Mouse (Mus musculus) gastrocnemius, adult 8-10 months (tissue): Measurements from ENCODE around the gene Leng8. TPM values are rescaled to one million over a fixed set of nuclear protein-coding genes. Genes with fewer than 3 reads are reported as not detected.
"Not testable (repeated sequence)": the region's sequence is repeated elsewhere in the genome, so short reads cannot be mapped to it uniquely, and the experiment has no call there.

Experiments
- DNase-seq, 2 experiments: peaks; one replicate each; pipeline ENCODE4 v3.0.0; 2022; ENCODE audit warnings: low spot score in 2 of 2
- total RNA-seq, 4 experiments: library from RNA; stranded (reverse); gene quantifications; 2 replicates each; pipeline ENCODE4 v1.2.4; 2022

Gene Leng8
- total RNA-seq, 4 experiments from 2014 or later = 23.8 to 30.8 (median 25.8) TPM

DNA sequence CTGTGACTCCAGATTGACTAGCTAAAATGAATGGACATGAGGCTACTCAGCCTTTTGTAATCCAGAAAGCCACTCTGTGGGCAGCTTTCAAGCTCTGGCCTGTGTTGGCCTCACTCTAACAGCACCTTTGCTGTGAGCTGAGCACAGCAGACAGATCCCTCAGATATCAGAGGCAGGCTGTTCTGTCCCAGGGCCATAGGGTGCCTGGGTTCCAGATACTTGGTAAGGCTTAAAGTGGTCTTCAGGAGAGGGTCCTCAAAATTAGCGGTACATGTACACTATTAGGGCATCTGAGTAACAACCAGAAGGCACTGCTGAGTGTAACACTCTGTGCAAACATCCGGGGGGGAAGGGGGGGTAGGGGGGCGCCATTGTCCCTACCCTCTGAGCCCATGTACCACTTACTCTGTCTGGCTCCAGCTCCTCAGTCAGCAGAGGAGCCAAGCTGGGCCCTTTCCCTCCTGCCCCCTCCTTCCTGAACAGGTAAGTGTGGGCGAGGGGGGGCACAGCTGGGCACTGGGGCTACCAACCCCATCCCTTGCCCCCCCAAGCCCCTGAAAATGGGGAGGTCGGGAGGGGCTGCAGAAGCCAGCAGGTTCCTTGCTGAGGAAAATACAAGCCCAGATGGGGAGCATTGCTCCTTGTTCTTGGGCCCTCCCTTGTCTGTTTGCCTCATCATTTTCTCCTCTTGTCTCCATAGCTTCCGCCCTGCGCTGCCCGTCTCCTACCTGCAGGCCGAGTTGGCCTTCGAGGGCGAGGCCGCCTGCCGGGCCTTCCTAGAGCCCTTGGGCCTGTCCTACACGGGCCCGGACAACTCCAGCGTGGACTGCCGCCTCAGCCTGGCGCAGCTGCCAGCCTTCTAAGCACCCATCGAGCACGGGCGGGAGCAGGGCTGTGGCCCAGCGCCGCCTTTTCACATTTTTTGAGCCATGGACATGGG is 9.7 kb downstream of the Leng8 start:
- no peak for DNase-seq

DNA sequence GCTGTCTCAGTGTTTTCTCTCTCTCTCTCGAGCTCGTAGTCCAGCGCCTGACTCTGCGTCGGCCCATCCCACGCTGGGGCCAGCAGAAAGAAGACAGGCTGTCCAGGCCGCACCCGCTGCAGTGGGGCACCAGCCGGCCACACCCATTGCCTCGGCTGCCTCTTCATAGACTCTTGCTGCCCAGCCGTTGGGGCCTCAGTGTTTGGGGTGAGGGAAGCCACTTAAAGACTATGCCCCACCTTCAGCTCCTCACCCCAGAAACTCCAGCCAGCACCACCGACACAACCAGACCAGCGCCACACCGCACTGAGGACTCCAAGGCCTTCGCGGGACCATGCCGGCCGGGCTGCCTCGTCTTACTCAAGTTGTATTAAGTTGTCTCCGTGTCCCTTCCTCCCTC is 10.5 kb downstream of the Leng8 start:
- no peak for DNase-seq

GRCm38 (mm10) chr7:4147836-4148235 is 11.0 kb downstream of the Leng8 start:
- DNase-seq = no peak

DNA sequence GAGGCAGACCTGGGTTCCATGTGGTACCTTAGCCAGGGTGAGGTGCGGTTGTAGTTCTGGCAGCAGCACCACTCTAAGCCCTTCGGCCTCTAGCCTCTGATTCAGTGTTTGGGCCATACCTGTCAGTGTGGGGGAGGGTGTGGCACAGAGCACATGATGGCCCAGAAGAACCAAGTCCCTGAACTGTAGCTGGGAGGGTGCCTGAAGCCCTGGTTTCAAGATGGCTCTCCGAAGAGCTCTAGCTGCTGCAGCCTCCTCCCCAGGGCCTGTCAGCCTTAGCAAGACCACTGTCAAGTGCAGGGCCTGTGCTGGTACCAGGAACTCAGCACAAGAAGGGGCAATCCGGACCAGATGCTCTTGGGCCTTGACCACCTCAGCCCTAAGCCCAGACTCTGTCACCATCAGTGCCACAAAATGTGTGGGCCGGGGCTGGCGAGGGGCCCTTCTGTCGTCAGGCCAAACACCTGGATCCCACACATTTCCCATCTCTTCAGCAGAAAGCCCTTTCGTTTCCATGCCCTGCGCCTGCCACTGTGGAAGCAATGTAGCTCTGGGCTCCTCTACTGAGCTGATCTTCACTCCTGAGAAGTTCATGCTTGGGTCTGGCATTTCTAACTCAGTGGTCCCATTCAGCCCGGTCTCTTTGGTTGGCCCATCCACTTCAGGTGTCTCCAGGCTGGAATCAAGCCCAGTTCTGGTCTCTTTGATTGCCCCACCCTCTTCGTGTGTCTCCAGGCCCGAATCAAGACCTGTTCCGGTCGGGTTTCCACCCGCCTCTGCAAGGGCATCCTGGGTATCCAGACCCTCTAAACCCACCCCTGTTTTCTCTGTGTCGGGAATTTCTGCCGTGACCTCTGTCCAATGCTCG is 11.7 kb downstream of the Leng8 start:
- DNase-seq = no peak

- DNase-seq = peak; percentile 77 to 78
Observed at GRCm38 (mm10) chr7:4149209-4150054, 12.6 kb downstream of the Leng8 start.

- DNase-seq = peak in 1 of 2 experiments; percentile 31
Observed at GRCm38 (mm10) chr7:4150059-4150541, 13.3 kb downstream of the Leng8 start, which contains the start of gene Leng9. Gene Leng9, minus strand, starts transcription at chr7:4150374.

- DNase-seq = no peak
Observed at GRCm38 (mm10) chr7:4150811-4151221, 14.0 kb downstream of the Leng8 start.

DNA sequence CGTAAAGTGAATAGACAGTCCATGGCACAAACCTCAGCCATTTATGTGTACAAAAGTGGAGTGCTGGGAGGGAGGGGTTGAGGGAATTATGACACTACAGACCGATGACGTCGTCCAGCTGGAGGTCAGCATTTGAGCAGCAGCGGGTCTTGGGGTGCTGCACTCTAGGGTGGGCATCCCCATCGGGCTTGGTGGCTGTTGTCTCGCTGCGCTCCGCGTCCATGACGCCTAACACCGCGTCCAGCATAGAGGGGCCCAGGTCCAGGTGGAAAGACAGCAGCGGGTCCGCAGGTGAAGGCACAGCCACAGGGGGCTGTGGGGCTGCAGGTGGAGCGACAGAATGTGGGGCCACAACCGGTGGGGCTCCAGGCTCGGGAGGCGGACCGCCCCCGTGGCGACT is 14.4 kb downstream of the Leng8 start:
- DNase-seq = no peak

DNA sequence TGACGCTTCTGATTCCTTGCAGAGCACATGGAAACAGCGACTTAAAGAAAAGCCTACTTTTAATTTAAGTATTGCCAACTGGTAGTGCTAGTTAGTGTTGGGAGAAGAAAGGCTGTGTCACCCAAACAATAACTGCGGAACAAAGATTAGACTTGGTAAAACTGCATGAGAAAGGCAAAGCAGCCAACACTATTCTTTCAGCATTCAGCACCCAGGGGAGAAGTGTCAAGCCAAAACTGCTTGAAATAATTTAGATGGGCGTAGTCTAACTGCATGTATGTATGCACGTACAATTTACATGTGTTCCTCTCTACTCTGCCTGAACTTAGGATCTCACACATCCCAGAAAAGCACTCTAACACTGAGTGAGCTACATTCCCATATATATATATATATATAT is 17.5 kb downstream of the Leng8 start:
- no peak for DNase-seq

GRCm38 (mm10) chr7:4154976-4155375 is 18.1 kb downstream of the Leng8 start:
- DNase-seq = no peak

DNA sequence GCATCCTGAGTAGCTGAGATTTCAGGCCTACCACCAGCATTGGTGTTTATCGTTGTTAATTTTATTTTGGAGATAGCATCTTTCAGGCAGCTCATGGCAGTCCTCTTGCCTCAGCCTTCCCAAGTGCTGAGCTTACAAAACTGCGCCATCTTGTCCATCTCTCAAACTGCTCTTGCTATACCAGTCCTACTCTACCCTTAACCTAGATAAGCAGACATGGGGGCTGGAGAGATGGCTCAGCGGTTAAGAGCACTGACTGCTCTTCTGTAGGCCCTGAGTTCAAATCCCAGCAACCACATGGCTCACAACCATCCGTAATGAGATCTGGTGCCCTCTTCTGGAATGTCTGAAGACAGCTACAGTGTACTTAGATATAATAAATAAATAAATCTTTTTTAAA is 24.8 kb downstream of the Leng8 start:
- DNase-seq = not testable (repeated sequence)

DNA sequence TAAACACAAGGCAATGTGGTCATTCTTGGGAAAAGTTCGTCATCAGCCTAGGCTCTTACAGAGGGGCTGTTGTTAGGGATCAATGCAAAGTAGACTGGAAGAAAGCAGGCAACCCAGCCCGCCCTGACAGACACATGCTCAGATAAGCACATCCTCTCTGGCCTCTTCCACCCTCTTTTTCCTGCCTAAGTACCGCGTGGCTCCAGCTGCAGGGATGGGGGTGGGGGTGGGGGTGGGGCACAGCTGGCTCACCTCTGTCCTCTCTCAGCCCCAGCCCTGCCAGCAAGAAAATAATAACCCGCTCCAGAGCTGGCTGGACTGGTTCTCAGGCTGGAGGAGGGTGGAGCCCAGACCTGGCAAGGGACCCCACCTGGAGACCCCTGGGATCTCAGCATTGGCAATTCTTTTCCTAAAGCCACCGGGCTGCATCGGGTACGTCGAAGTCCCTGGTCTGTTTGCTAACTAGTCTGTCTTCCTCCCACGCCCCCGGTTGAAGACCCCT is 26.8 kb downstream of the Leng8 start:
- DNase-seq = no peak

DNA sequence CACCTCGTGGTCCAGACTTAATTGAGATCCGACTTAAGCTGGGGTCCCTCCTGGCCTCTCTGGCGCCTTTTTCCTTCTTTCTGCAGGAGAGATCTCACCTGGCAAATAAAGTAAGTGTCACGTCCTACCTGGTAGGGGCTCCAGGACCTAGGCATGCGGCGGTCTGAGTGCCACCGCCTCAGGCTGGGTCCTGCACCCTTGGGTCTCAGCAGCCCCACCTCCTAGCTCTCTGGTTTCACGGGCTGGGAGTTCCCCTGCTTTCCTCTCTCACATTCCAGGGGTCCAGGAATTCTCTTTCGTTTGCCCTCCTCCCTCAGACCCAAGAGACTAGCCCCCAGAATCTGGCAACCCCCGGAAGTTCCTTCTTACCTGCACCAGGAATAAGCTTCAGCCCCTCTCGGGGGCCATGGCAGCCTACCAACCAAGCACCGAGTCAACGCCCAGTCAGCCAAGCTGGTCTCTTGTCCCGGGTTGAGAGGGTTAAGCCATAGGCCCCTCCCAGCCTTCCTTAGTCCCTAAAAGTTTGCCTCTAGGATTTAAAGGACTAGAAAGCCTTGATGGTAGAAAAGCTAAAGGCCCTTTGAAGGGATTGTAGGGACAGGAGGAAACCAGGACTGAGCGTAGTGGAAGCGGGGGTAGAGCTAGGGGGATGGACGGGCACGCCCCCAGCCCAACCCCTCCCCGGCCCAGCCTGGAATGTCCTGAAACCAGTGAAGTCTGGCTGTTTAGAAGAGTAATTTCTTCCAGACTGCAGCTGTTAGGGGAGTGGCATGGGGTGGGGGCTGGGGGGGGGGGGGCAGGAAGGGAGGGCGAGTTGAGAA is 27.5 kb downstream of the Leng8 start, which contains the start of gene Cdc42ep5:
Gene Cdc42ep5, minus strand, starts transcription at position 771 of the 821 bp plus-strand sequence.
- peak; percentile 42 to 43 for DNase-seq

- DNase-seq = no peak
Observed at GRCm38 (mm10) chr7:4165286-4165685, 28.4 kb downstream of the Leng8 start.

GRCm38 (mm10) chr7:4167098-4167497 is 30.3 kb downstream of the Leng8 start:
- no peak for DNase-seq

- DNase-seq = no peak
Observed at GRCm38 (mm10) chr7:4170193-4170938, 33.5 kb downstream of the Leng8 start.

- no peak for DNase-seq
Observed at GRCm38 (mm10) chr7:4178438-4178837, 41.6 kb downstream of the Leng8 start.
